Mouse (Mus musculus) small intestine, adult 2 months (tissue): Measurements from ENCODE around the gene Ireb2.

Experiments
- CTCF ChIP-seq: fragments of 200-500 bp; IDR thresholded peaks from 2 replicates; pipeline ENCODE4 v1.5.1; 2012; ENCODE audit warnings: low read depth, mild to moderate bottlenecking, control low read depth, inconsistent platforms, low read length, moderate library complexity, mixed read lengths; ENCODE audit not compliant: insufficient replicate concordance, insufficient read length; ENCODE audit errors: extremely low read depth
- POLR2A ChIP-seq: fragments of 200-500 bp; IDR thresholded peaks from 2 replicates; pipeline ENCODE4 v1.6.1; 2012; ENCODE audit warnings: low read depth, mild to moderate bottlenecking, control low read depth, inconsistent platforms, low read length, moderate library complexity

GRCm38 (mm10) chr9:54833831-54834230 is 29.8 kb upstream of the Ireb2 start:
- no peak for TF ChIP-seq CTCF
- TF ChIP-seq POLR2A = no peak
